Mouse (Mus musculus) lung, embryonic 14.5 days (tissue): Measurements from ENCODE around the gene Stn1. TPM values are rescaled to one million over a fixed set of nuclear protein-coding genes. Genes with fewer than 3 reads are reported as not detected.
"Not testable (repeated sequence)": the region's sequence is repeated elsewhere in the genome, so short reads cannot be mapped to it uniquely, and the experiment has no call there.

Experiments used
- ATAC-seq: fragments of 200-750 bp; cut with Nextera tagmentation; 2 replicates; pipeline ENCODE4 v1.8.0; 2017; ENCODE audit warnings: mild to moderate bottlenecking, moderate TSS enrichment, moderate library complexity; ENCODE audit not compliant: insufficient read depth
- DNase-seq: peaks from one replicate; pipeline ENCODE4 v3.0.0-alpha.2; 2015
- H3K27ac ChIP-seq: fragments of 300-500 bp; sonication (generic); 2 replicates; pipeline ENCODE4 v1.5.1; 2014; ENCODE audit warnings: low read depth, mild to moderate bottlenecking, moderate library complexity
- H3K27me3 ChIP-seq: fragments of 300-500 bp; sonication (generic); 2 replicates; pipeline ENCODE4 v1.6.1; 2014; ENCODE audit warnings: low read length, control low read depth; ENCODE audit not compliant: insufficient read depth
- H3K36me3 ChIP-seq: fragments of 300-500 bp; sonication (generic); 2 replicates; pipeline ENCODE4 v1.6.1; 2014; ENCODE audit warnings: control low read depth; ENCODE audit not compliant: insufficient read depth
- H3K4me1 ChIP-seq: fragments of 300-500 bp; sonication (generic); 2 replicates; pipeline ENCODE4 v1.6.1; 2014; ENCODE audit warnings: antibody characterized with exemption, control low read depth; ENCODE audit not compliant: insufficient read depth
- H3K4me2 ChIP-seq: fragments of 300-500 bp; sonication (generic); 2 replicates; pipeline ENCODE4 v1.6.1; 2014; ENCODE audit warnings: mild to moderate bottlenecking
- H3K4me3 ChIP-seq: fragments of 300-500 bp; sonication (generic); 2 replicates; pipeline ENCODE4 v1.5.1; 2014; ENCODE audit warnings: low read depth, low read length
- H3K9ac ChIP-seq: fragments of 300-500 bp; sonication (generic); 2 replicates; pipeline ENCODE4 v1.6.1; 2014
- H3K9me3 ChIP-seq: fragments of 300-500 bp; sonication (generic); 2 replicates; pipeline ENCODE4 v1.6.1; 2016; ENCODE audit warnings: low read depth, low read length, control low read depth
- CTCF ChIP-seq: IDR thresholded peaks from 2 replicates; pipeline ENCODE4 v1.5.1; 2016; ENCODE audit warnings: antibody characterized with exemption, low read depth
- WGBS: fragments of 180-500 bp; shearing (Covaris S2); extraction: QIAGEN DNeasy Blood & Tissue Kit; methylation state at CpG from one replicate; pipeline ENCODE4 v1.1.7; 2014; 5-methylcytosine and 5-hydroxymethylcytosine counted together
- polyA plus RNA-seq: library from polyadenylated mRNA; unstranded; fragments of >200 nt; fragmentation: Nextera tagmentation; extraction: Ambion mirVana; gene quantifications from 2 replicates; pipeline ENCODE4 v1.2.1, GENCODE M21; 2014

Stn1 gene
- polyA plus RNA-seq, 1 experiment from 2014 or later: 65.5 TPM

DNA sequence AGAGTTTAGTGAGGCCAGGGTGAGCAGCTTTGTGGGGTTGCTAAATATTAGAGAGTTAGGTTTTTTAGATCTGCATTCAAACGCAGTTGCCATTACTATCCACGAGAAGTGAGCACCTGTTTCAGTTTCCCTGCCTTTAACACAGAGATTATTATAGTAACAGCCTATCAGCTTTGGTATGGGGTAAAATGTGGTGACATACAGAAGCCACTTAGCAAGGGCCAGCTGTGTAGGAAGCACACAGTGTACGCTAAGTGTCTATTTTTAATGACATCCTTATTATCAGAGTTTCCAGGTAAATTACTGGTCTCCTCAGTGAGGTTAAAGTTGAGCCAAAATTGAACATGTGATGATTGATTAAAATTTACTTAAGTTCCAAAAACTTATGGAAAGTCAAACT lies 36.4 kb upstream of the Stn1 start:
- Histone ChIP-seq H3K27me3 (no peaks in the 10 kb centered on the region), H3K9ac (no peak overlapping the region), H3K36me3 (no peaks in the 10 kb centered on the region), H3K9me3 (no peaks in the 10 kb centered on the region), H3K4me3 (no peak overlapping the region), H3K27ac (no peak overlapping the region), H3K4me2 (no peak overlapping the region), H3K4me1 (peaks cover 3% of the 10 kb centered on the region; the same call in 1 of the 2 replicates)
- WGBS: 71% methylated on average over 3 of the region's 3 CpGs
- ATAC-seq (no peak), DNase-seq (no peak)
- no peak for TF ChIP-seq CTCF

DNA sequence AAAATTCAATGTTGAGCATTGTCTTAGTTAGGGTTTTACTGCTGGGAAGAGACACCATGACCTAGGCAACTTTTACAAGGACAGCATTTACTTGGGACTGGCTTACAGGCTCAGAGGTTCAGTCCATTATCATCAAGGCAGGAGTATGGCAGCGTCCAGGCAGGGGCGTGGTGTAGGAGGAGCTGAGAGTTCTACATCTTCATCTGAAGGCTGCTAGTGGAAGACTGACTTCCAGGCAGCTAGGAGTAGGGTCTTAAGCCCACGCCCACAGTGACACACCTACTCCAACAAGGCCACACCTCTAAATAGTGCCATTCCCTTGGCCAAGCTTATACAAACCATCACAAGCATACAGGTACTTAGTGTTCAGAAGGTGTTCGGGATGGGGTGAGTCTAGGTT lies 34.7 kb upstream of the Stn1 start:
- 56% methylated on average over 4 of the region's 4 CpGs for WGBS
- ATAC-seq: not testable (repeated sequence)

DNA sequence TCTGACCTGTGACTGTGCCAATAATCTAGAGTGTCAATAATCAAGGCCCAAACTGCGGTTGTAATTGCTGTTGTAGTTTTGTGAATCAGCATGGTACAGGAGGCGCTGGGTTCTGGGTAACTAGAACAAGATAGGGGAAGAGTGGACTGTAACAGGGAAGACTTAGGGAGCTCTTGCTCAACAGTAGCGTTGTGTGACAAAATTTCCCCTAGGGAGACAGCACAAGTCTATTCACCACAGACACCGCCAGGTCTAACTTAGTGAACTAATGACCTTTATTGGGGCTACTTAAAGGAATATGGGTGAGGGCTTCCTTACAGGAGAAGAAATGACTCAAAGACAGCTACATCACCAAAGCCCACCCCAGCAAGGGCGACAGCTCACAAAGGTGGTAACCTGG lies 32.7 kb upstream of the Stn1 start:
- Histone ChIP-seq H3K27ac (no peak overlapping the region), H3K4me2 (no peak overlapping the region), H3K4me3 (no peak overlapping the region), H3K9me3 (no peaks in the 10 kb centered on the region), H3K36me3 (no peaks in the 10 kb centered on the region), H3K9ac (no peak overlapping the region), H3K4me1 (0 out of 2 replicates have a peak, but pooled peaks cover 2% of the 10 kb centered on the region), H3K27me3 (no peaks in the 10 kb centered on the region)
- DNase-seq (no peak), ATAC-seq (no peak)
- 88% methylated on average over 5 of the region's 5 CpGs for WGBS
- TF ChIP-seq CTCF: no peak

More for the DNA sequence above, 34.7 kb upstream of the Stn1 start:
- H3K4me3 ChIP-seq, H3K4me1 ChIP-seq, H3K36me3 ChIP-seq, H3K27ac ChIP-seq, H3K9me3 ChIP-seq, H3K4me2 ChIP-seq, DNase-seq, H3K9ac ChIP-seq, H3K27me3 ChIP-seq: not testable (repeated sequence)

DNA sequence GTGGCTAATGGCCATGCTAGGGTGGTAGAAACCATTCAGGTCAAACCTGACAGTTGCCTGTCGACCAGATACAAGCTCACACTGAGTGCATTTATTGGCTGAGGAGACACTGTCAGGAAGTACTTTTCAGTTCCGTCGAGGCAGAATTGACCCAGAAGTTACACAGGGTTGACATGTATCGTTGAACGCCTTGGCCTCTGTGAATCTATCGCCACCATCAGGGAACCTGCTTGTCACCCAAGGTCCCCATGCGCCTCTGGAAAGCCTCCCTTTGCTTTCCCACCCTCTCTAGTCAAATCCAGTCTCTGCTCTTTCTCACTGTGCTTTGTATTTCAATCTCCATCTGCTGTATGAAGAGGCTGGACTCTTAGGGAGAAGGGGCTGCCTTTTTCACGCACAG lies 28.7 kb upstream of the Stn1 start:
- WGBS: 77% methylated on average over 8 of the region's 8 CpGs

DNA sequence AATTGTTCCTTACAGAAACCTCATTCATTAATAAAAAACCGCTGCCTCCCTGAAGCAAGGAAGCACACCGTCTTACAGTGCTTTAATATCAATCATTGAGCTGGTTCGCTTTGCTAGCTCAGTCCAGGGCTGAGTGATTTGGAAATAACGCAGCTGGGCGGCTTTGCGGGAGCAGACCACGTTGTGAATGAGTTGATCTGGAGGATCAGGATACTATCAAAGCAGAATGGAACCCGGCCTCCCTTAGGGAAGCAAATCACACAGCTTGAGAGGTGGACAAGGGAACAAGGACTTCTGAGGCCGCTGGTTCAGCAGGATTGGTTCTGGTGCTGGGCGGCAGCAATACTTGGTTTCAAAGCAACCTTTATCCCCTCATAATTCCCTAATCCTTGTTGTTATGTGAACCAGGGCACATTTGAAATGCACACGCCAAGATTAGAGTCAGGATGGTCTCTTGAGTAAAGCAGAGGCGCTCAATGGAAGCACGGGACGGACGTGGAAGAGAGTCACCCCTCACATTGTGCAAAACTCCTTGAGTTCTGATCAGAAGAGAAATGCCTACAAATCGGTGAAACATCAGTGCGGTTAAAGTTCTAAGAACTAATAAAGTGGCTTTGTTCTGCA lies 27.8 kb upstream of the Stn1 start:
- no peak overlapping the region for H3K9ac ChIP-seq
- no peak overlapping the region for H3K4me2 ChIP-seq
- H3K36me3 ChIP-seq: no peaks in the 10 kb centered on the region
- 49% methylated on average over 17 of the region's 17 CpGs for WGBS
- no peaks in the 10 kb centered on the region for H3K9me3 ChIP-seq
- DNase-seq (peak; percentile 89), ATAC-seq (peak; percentile 62; the same call in 1 of the 2 replicates)
- H3K27ac ChIP-seq: no peak overlapping the region
- no peak for TF ChIP-seq CTCF
- H3K4me3 ChIP-seq: no peak overlapping the region
- peaks cover 7% of the 10 kb centered on the region; the same call in 1 of the 2 replicates for H3K4me1 ChIP-seq
- H3K27me3 ChIP-seq: no peaks in the 10 kb centered on the region

More for the DNA sequence above, 28.7 kb upstream of the Stn1 start:
- H3K9ac ChIP-seq: no peak overlapping the region
- no peak overlapping the region for H3K4me3 ChIP-seq
- DNase-seq (no peak), ATAC-seq (no peak)
- no peaks in the 10 kb centered on the region for H3K9me3 ChIP-seq
- H3K4me1 ChIP-seq: peaks cover 7% of the 10 kb centered on the region; the same call in 1 of the 2 replicates
- H3K27me3 ChIP-seq: no peaks in the 10 kb centered on the region
- no peak overlapping the region for H3K27ac ChIP-seq
- H3K36me3 ChIP-seq: no peaks in the 10 kb centered on the region
- no peak overlapping the region for H3K4me2 ChIP-seq
- TF ChIP-seq CTCF: no peak

DNA sequence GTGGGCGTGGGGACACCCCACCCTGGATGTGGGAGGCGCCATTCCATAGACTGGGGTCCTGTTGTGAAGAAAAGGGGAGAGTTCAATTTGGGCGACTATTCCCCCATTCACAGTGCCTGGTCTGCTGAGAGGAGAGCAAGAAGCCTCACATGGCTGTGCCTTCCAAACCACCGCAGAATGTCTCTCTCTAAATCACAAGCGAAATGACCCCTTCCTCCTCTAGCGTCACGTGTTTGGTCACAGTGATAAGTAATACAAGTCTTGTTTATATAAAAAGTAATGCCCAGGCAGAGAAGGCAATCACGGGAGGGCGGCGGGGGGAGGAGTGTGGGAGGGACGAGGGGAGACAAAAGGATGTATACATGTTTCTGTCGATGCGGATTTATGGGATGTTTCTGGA lies 26.4 kb upstream of the Stn1 start:
- ATAC-seq: peak; percentile 60
- WGBS: 42% methylated on average over 13 of the region's 13 CpGs
- 0 out of 2 replicates have a peak overlapping the region, but pooled peaks have one; percentile 27 for H3K27ac ChIP-seq

DNA sequence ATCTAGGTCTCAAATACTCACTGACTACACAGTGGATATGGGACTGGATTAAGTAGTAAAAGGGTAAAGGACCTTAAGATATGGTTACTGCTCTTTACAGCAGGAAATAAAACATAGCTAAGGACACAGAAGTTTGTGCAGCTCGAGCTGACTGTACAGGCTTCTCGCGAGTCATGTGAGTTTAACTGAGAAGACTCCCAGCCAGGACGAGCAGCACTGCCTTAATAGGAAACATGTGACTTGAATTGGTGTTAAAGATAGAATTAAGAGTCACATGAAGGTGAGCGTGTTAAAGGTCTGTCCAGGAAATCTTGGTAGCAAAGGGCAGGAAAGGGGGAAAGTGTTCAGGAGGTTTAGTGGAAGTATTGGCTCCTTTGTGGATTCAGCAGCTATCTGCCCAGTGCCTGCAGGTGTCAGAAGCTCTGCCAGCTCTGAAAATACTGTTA lies 24.7 kb upstream of the Stn1 start:
- peaks cover 7% of the 10 kb centered on the region; the same call in 1 of the 2 replicates for H3K4me1 ChIP-seq
- DNase-seq (no peak), ATAC-seq (no peak)
- 47% methylated on average over 5 of the region's 5 CpGs for WGBS
- H3K27me3 ChIP-seq: no peaks in the 10 kb centered on the region
- no peak for TF ChIP-seq CTCF
- H3K4me2 ChIP-seq: no peak overlapping the region
- H3K9ac ChIP-seq: no peak overlapping the region
- no peaks in the 10 kb centered on the region for H3K36me3 ChIP-seq
- no peaks in the 10 kb centered on the region for H3K9me3 ChIP-seq
- H3K4me3 ChIP-seq: no peak overlapping the region
- no peak overlapping the region for H3K27ac ChIP-seq

More for the DNA sequence above, 26.4 kb upstream of the Stn1 start:
- Histone ChIP-seq H3K27me3 (no peaks in the 10 kb centered on the region), H3K4me3 (no peak overlapping the region), H3K4me1 (peaks cover 7% of the 10 kb centered on the region; the same call in 1 of the 2 replicates), H3K36me3 (no peaks in the 10 kb centered on the region), H3K4me2 (peak overlapping the region; percentile 44), H3K9ac (no peak overlapping the region), H3K9me3 (no peaks in the 10 kb centered on the region)
- DNase-seq: peak; percentile 50
- no peak for TF ChIP-seq CTCF
